Mouse (Mus musculus) thymus, adult 2 months (tissue): ENCODE measurements around the gene 1700029I15Rik. TPM values are rescaled to one million over a fixed set of nuclear protein-coding genes. Genes with fewer than 3 reads are reported as not detected.

Experiments
- DNase-seq: peaks from one replicate; pipeline ENCODE4 v3.0.0; 2021
- H3K27ac ChIP-seq: fragments of 200-500 bp; 2 replicates; pipeline ENCODE4 v1.5.1; 2012; ENCODE audit warnings: low read length, control low read depth; ENCODE audit not compliant: control insufficient read depth, insufficient read depth
- H3K27me3 ChIP-seq: fragments of 200-500 bp; 2 replicates; pipeline ENCODE4 v1.6.1; 2012; ENCODE audit warnings: mild to moderate bottlenecking, low read length, moderate library complexity, mixed read lengths; ENCODE audit not compliant: control insufficient read depth, insufficient read depth
- H3K36me3 ChIP-seq: fragments of 200-500 bp; 2 replicates; pipeline ENCODE4 v1.6.1; 2012; ENCODE audit warnings: mild to moderate bottlenecking, low read length, moderate library complexity; ENCODE audit not compliant: control insufficient read depth, insufficient read depth
- H3K4me1 ChIP-seq: fragments of 200-500 bp; replicated peaks from 2 replicates; pipeline ENCODE4 v1.6.1; 2012; ENCODE audit warnings: low read length; ENCODE audit not compliant: control insufficient read depth, insufficient read depth
- H3K4me3 ChIP-seq: fragments of 200-500 bp; 2 replicates; pipeline ENCODE4 v1.5.1; 2012; ENCODE audit warnings: mild to moderate bottlenecking, low read length, control low read depth, moderate library complexity; ENCODE audit not compliant: control insufficient read depth, insufficient read depth
- CTCF ChIP-seq: fragments of 200-500 bp; IDR thresholded peaks from 2 replicates; pipeline ENCODE4 v1.5.1; 2012; ENCODE audit warnings: mild to moderate bottlenecking, control low read depth, low read length, moderate library complexity, borderline replicate concordance; ENCODE audit not compliant: control insufficient read depth, poor library complexity, insufficient read depth; ENCODE audit errors: extremely low read depth
- POLR2A ChIP-seq: fragments of 200-500 bp; IDR thresholded peaks from 2 replicates; pipeline ENCODE4 v1.6.1; 2012; ENCODE audit warnings: mild to moderate bottlenecking, low read length, control low read depth, moderate library complexity; ENCODE audit not compliant: control insufficient read depth, poor library complexity, insufficient read depth; ENCODE audit errors: extremely low read depth
- WGBS: fragments of 180-500 bp; shearing (Covaris S2); methylation state at CpG from one replicate; pipeline ENCODE4 v1.1.7; 2018; 5-methylcytosine and 5-hydroxymethylcytosine counted together
- polyA plus RNA-seq: library from polyadenylated mRNA; depleted of rRNA; stranded (reverse); fragments of >200 nt; gene quantifications from 2 replicates; pipeline ENCODE4 v1.2.3, GENCODE M21; 2012

1700029I15Rik gene
- polyA plus RNA-seq, 1 experiment = 9.0 TPM

DNA sequence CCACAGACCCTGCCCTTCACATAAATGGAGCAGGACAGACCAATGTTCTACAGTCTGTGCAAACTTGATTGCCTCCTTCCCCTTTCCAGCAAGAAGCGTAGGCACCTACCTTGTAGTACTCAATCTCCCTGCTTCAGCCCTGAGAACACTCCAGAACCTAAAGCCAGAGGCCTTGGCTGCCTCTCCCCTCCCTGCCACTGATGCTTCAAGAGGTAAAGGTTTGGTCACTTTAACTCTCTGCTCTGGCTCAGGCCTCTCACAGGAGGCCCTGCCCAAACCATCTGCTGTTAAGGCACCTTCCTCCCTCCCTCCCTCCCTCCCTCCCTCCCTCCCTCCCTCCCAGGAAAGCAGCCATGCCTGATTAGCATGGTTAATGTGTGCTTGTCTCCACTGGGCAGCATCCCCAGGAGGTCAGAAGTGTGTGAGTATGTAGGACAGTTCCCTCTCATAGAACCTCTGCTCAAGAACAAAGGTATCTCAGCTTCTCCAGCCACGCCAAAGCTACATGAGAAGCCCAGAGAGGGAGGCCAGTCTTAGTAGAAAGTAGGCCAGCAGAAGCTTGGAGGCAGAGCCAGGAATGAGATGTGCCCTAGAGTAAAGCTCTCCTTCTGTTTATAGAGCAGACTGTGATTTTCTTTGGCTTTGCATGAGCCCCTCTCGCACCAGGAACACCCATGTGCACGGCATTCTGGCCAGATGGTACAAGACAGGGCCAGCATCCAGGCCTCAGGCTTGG, 20.4 kb downstream of the 1700029I15Rik start:
- Histone ChIP-seq H3K36me3 (no peaks in the 10 kb centered on the region), H3K4me3 (no peak overlapping the region), H3K27me3 (peaks cover 5% of the 10 kb centered on the region), H3K27ac (no peak overlapping the region), H3K4me1 (peaks cover 5% of the 10 kb centered on the region; the same call in 1 of the 2 replicates)
- 90% methylated on average over 4 of the region's 4 CpGs for WGBS
- DNase-seq = no peak
- TF ChIP-seq CTCF (no peak), POLR2A (no peak)

DNA sequence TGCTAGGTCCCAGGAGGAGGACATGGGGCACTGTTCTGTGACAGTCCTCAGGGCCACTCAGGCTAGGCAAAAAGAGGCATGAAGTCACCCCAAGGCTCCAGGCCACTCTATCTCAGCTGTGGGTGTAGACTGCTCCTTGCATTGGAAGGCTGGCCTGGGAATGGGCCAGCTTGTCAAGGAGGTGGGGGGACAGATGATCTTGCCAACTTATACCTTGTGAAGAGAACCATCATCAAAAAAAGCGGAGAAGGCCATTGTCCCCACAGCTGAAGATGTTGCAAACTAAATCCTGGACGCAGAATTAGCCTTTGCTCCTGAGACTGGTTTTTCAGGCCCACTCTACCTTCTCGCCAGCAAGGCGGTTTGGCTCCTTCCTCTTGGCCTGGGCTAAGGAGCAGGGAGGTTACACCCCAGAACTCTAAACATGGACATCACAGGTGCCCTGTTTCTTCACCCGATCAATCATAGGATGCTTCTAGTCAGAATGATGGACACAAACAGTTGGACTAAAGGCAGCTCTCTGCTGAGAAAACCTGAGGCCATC, 21.5 kb downstream of the 1700029I15Rik start:
- no peak overlapping the region for H3K4me3 ChIP-seq
- no peak overlapping the region for H3K27ac ChIP-seq
- H3K36me3 ChIP-seq = no peaks in the 10 kb centered on the region; the same call in 1 of the 2 replicates
- WGBS = 92% methylated on average over 5 of the region's 5 CpGs
- H3K4me1 ChIP-seq = peaks cover 5% of the 10 kb centered on the region; the same call in 1 of the 2 replicates
- TF ChIP-seq POLR2A (no peak), CTCF (no peak)
- peaks cover 5% of the 10 kb centered on the region for H3K27me3 ChIP-seq
- DNase-seq = no peak

DNA sequence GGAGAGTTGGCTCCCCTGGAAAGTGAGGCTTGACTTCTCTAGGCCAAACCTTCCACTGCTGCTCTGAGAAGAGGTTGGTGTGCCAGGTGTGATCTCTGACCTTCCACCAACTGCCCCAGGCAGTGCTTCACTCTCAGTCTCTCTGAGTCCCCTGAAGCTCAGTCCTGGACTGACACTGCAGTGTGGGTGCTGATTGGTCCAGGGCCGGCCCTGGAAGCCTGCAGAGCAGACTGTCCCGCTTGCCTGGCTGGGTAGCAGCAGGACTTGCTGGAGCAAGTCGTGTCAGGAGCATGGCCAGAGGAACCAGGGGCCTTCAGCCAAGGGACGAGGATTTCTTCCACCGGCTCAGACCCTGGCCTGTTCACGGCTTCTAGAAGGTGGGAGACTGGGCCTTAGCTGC, 22.4 kb downstream of the 1700029I15Rik start:
- TF ChIP-seq CTCF = no peak
- no peak for TF ChIP-seq POLR2A
- WGBS = 87% methylated on average over 6 of the region's 6 CpGs

GRCm38 (mm10) chr2:92405687-92406086, 23.3 kb downstream of the 1700029I15Rik start:
- H3K4me1 ChIP-seq = peaks cover 5% of the 10 kb centered on the region; the same call in 1 of the 2 replicates
- peaks cover under 1% of the 10 kb centered on the region; the same call in 1 of the 2 replicates for H3K36me3 ChIP-seq
- 97% methylated on average over 7 of the region's 7 CpGs for WGBS

More for the DNA sequence above, 22.4 kb downstream of the 1700029I15Rik start:
- H3K27ac ChIP-seq = no peak overlapping the region
- no peaks in the 10 kb centered on the region; the same call in 1 of the 2 replicates for H3K36me3 ChIP-seq
- DNase-seq = no peak
- peaks cover 5% of the 10 kb centered on the region for H3K27me3 ChIP-seq
- H3K4me3 ChIP-seq = no peak overlapping the region
- peaks cover 5% of the 10 kb centered on the region; the same call in 1 of the 2 replicates for H3K4me1 ChIP-seq

GRCm38 (mm10) chr2:92408309-92409045, 26.1 kb downstream of the 1700029I15Rik start:
- H3K27me3 ChIP-seq = no peaks in the 10 kb centered on the region
- WGBS = 97% methylated on average over 18 of the region's 18 CpGs

More at GRCm38 (mm10) chr2:92405687-92406086, 23.3 kb downstream of the 1700029I15Rik start:
- peaks cover 2% of the 10 kb centered on the region; the same call in 1 of the 2 replicates for H3K27me3 ChIP-seq
- no peak overlapping the region for H3K27ac ChIP-seq
- no peak for DNase-seq
- H3K4me3 ChIP-seq = no peak overlapping the region
- TF ChIP-seq POLR2A = no peak
- no peak for TF ChIP-seq CTCF

GRCm38 (mm10) chr2:92411705-92412104, 29.4 kb downstream of the 1700029I15Rik start:
- Histone ChIP-seq H3K4me3 (no peak overlapping the region), H3K4me1 (no peaks in the 10 kb centered on the region), H3K36me3 (peaks cover 24% of the 10 kb centered on the region), H3K27ac (no peak overlapping the region), H3K27me3 (no peaks in the 10 kb centered on the region)
- no peak for DNase-seq
- 96% methylated on average over 10 of the region's 10 CpGs for WGBS
- TF ChIP-seq POLR2A (no peak), CTCF (no peak)

More at GRCm38 (mm10) chr2:92408309-92409045, 26.1 kb downstream of the 1700029I15Rik start:
- Histone ChIP-seq H3K4me3 (no peak overlapping the region), H3K36me3 (peaks cover 17% of the 10 kb centered on the region), H3K27ac (no peak overlapping the region), H3K4me1 (no peaks in the 10 kb centered on the region)
- DNase-seq = no peak
- no peak for TF ChIP-seq POLR2A
- TF ChIP-seq CTCF = no peak
